Mouse (Mus musculus) small intestine, adult 2 months (tissue): ENCODE data around the gene Oprm1. TPM values are rescaled to one million over a fixed set of nuclear protein-coding genes. Genes with fewer than 3 reads are reported as not detected.

Experiments used
- H3K27ac ChIP-seq: fragments of 200-500 bp; 2 replicates; pipeline ENCODE4 v1.5.1; 2012; ENCODE audit warnings: low read depth, low read length, control low read depth, inconsistent platforms; ENCODE audit not compliant: insufficient read depth
- H3K27me3 ChIP-seq: fragments of 200-500 bp; 2 replicates; pipeline ENCODE4 v1.6.1; 2012; ENCODE audit warnings: mild to moderate bottlenecking, moderate library complexity, low read length, inconsistent platforms; ENCODE audit not compliant: control insufficient read depth, insufficient read depth
- H3K36me3 ChIP-seq: fragments of 200-500 bp; 2 replicates; pipeline ENCODE4 v1.6.1; 2012; ENCODE audit warnings: mild to moderate bottlenecking, low read length, control low read depth, inconsistent platforms; ENCODE audit not compliant: control insufficient read depth, insufficient read depth
- H3K4me1 ChIP-seq: fragments of 200-500 bp; 2 replicates; pipeline ENCODE4 v1.6.1; 2012; ENCODE audit warnings: low read length, inconsistent platforms, mixed read lengths; ENCODE audit not compliant: control insufficient read depth, insufficient read depth, insufficient read length
- H3K4me3 ChIP-seq: fragments of 200-500 bp; 2 replicates; pipeline ENCODE4 v1.5.1; 2012; ENCODE audit warnings: low read depth, mild to moderate bottlenecking, control low read depth, inconsistent platforms, low read length, moderate library complexity
- CTCF ChIP-seq: fragments of 200-500 bp; IDR thresholded peaks from 2 replicates; pipeline ENCODE4 v1.5.1; 2012; ENCODE audit warnings: low read depth, mild to moderate bottlenecking, control low read depth, inconsistent platforms, low read length, moderate library complexity, mixed read lengths; ENCODE audit not compliant: insufficient replicate concordance, insufficient read length; ENCODE audit errors: extremely low read depth
- POLR2A ChIP-seq: fragments of 200-500 bp; IDR thresholded peaks from 2 replicates; pipeline ENCODE4 v1.6.1; 2012; ENCODE audit warnings: low read depth, mild to moderate bottlenecking, control low read depth, inconsistent platforms, low read length, moderate library complexity
- WGBS: fragments of 180-500 bp; shearing (Covaris S2); methylation state at CpG from one replicate; pipeline ENCODE4 v1.1.7; 2018; 5-methylcytosine and 5-hydroxymethylcytosine counted together
- polyA plus RNA-seq: library from polyadenylated mRNA; depleted of rRNA; stranded (reverse); fragments of >200 nt; gene quantifications from 2 replicates; pipeline ENCODE4 v1.2.3, GENCODE M21; 2012

The Oprm1 gene
- polyA plus RNA-seq, 1 experiment, result 0.08 TPM

DNA sequence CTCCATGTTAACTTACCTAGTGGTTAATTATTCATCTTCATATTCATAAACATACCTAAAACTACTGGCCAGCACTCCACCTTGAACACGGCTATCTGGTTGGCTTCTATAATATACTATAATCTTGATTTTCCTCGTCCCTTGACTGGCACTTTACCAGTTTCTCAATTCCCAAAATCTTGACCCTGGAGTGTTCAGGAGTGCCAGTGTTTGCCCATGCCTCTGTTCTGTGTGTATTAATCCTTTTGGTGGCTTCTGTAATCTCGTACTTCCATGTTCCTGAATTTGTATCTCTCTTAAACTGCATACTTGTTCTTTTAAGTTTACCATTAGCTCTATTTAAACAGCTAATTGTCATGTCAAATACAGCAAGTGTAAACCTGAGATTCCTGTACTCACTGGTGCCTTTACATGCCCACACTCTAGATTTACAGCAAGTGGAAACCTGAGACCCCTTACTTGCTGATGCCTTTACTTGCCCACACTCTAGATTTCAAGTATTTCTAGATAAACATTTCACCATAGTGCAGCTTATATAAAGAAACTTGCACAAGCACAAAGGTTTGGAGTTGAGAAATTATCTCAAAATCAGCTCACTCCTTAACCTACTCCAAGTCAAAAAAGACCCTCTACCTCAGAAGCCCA lies 138.5 kb downstream of the Oprm1 start:
- H3K27me3 ChIP-seq, result no peaks in the 10 kb centered on the region
- no peaks in the 10 kb centered on the region for H3K36me3 ChIP-seq
- H3K27ac ChIP-seq, result no peak overlapping the region
- TF ChIP-seq POLR2A (no peak), CTCF (no peak)
- H3K4me1 ChIP-seq, result no peaks in the 10 kb centered on the region
- no peak overlapping the region for H3K4me3 ChIP-seq
- 56% methylated on average over 3 of the region's 3 CpGs for WGBS

DNA sequence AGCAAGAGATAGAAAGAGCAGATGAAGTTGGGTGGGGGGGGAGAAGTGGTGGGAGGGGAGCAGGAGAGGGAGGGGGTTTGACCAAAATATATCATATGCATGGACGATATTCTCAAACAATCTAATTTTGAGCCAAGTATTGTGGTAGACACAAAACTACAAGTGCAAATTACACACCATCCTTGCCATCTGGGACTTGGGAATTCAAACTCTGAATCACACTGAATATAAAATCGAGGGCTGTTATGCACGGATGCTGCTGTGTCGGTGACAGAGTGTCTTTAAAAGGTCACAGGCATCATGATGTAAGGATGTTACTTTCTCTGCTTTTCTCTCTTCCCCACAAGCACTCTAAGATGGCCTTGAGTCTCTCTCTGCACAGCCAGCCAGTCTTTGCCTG lies 141.8 kb downstream of the Oprm1 start:
- Histone ChIP-seq H3K4me1 (no peaks in the 10 kb centered on the region), H3K27ac (no peak overlapping the region), H3K4me3 (no peak overlapping the region), H3K27me3 (no peaks in the 10 kb centered on the region), H3K36me3 (no peaks in the 10 kb centered on the region)
- TF ChIP-seq POLR2A (no peak), CTCF (no peak)
- 79% methylated on average over 4 of the region's 4 CpGs for WGBS

DNA sequence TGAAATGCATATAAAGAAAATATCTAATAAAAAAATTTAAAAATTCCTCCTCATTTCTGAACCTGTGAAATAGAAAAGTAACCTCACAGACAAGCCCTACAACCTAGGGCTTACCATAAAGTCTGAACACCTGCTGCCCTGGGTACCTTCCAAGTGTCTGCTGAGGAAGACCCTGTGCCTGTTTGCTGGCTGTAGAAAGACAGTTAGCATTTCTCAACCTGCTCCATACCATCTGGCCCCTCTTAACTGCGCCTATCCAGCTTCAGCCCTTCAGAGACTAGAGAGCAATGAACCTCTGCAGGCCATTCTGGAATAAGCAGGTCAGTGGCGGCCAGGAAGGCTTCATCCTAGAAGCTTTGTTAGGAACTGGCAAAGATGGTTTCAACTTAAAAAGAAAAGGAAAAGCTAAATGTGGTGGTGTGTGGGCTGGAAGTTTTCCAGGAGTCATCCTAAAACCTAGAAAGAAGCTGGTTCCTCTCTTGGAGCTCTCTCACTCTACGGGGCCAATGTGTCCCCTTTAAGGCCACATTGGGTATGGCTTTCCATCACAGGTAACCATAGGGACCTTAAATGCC lies 143.6 kb downstream of the Oprm1 start:
- H3K4me1 ChIP-seq, result no peaks in the 10 kb centered on the region
- no peaks in the 10 kb centered on the region for H3K27me3 ChIP-seq
- H3K27ac ChIP-seq, result no peak overlapping the region
- WGBS, result 79% methylated on average over 3 of the region's 3 CpGs
- no peaks in the 10 kb centered on the region for H3K36me3 ChIP-seq
- no peak overlapping the region for H3K4me3 ChIP-seq
- TF ChIP-seq POLR2A, result no peak
- no peak for TF ChIP-seq CTCF

DNA sequence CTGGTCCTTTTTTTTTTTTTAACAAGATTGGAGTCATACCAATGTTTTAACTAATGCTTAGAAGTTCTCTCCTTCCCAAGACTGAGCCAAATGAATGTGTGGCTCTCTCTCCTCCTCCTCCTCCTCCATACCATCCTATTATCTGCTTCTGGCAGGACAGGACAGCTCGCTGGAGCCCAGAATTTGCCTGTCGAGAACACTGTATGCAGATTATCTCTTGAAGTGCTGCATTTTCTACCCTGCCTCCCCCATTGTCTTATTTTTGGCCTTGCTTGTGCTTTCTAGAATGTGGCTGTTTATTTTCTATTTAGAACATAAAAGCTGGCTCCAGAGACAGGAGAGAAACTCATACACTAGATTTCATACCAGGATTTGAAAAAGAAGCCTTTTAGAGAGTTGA lies 151.5 kb downstream of the Oprm1 start:
- 62% methylated on average over 2 of the region's 2 CpGs for WGBS
- Histone ChIP-seq H3K36me3 (no peaks in the 10 kb centered on the region), H3K4me1 (no peaks in the 10 kb centered on the region), H3K27ac (no peak overlapping the region), H3K4me3 (no peak overlapping the region), H3K27me3 (no peaks in the 10 kb centered on the region)
- TF ChIP-seq CTCF, result no peak
- no peak for TF ChIP-seq POLR2A

DNA sequence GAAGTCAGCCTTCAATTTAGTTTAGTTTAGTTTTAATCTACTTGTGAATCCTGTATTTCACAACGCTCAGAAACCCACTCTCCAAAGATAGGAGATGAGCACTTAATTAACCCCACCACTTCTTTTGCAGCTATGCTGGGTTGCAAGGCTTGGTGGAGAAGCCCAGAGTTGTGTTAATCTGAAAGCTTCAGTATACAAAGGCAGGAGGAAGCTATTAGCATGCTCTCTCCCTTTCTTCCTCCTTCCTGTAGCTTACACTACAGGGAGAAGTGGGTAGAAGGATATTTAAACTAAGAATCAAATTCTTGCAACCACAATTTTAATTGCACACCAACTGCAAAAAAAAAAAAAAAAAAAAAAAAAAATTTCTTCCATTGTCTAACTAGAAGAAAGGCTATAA lies 157.7 kb downstream of the Oprm1 start:
- no peaks in the 10 kb centered on the region for H3K27me3 ChIP-seq
- TF ChIP-seq POLR2A (no peak), CTCF (no peak)
- no peaks in the 10 kb centered on the region for H3K4me1 ChIP-seq
- H3K36me3 ChIP-seq, result no peaks in the 10 kb centered on the region
- WGBS, result 47% methylated on average over 1 of the region's 1 CpGs
- no peak overlapping the region for H3K4me3 ChIP-seq
- H3K27ac ChIP-seq, result no peak overlapping the region

DNA sequence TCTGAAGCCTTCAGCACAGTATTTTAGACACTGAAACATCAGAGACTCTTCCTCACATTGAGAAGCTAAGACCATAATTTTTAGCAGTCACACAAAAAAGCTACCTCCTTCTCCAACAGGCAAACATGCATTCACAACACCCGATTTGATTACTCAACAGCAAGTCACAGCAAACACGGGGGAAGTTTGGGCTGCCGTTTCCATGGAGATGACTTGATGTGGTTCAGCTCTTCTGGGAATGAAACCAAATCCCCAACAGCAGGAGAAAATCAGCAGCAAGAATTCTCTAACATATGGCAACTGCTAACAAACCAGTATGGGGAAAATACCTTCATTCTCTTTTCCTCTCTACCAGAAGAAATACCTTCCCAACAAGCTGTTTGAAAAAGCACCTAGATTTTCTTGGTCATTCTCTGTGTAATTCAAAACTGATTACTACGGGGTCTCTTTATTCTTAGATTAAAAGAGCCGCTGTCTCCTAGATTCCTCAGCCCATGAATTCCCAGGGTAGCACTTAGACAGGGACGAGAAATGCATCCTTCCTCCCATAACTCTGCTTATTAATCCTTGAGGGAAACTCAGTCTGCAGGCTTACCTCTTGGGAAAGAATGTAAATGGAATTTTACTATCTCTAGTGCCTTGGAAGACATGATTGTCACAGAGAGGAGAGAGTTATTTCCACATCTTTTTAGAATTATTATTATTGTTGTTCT lies 158.4 kb downstream of the Oprm1 start:
- Histone ChIP-seq H3K27me3 (no peaks in the 10 kb centered on the region), H3K36me3 (no peaks in the 10 kb centered on the region), H3K4me3 (no peak overlapping the region), H3K27ac (no peak overlapping the region), H3K4me1 (no peaks in the 10 kb centered on the region)
- TF ChIP-seq CTCF (no peak), POLR2A (no peak)
- 35% methylated on average over 6 of the region's 6 CpGs for WGBS

DNA sequence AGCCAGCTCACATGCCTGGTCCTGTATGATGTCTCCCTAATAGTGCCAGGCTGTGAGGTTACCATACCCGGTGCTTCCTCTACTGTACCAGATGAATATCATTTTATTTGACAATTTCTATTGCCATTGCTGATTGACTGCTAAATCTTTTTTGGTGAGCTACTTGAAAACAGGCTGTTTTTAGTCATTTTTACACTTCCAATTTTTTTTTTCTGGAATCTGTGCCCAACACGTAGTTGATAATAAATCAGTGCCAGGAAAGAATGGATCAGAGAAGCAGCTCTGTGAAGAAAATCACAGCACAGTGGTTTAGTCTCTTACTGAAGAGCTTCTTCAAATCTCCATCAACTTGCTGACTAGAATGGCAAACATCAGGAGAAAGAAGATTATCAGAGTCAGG lies 168.4 kb downstream of the Oprm1 start:
- Histone ChIP-seq H3K27ac (no peak overlapping the region), H3K4me1 (peaks cover 3% of the 10 kb centered on the region; the same call in 1 of the 2 replicates), H3K27me3 (no peaks in the 10 kb centered on the region), H3K36me3 (no peaks in the 10 kb centered on the region), H3K4me3 (no peak overlapping the region)
- WGBS, result 88% methylated on average over 2 of the region's 2 CpGs
- TF ChIP-seq CTCF (no peak), POLR2A (no peak)
